Mouse (Mus musculus) forebrain, postnatal 0 days (tissue): Measurements from ENCODE around the gene Nipsnap1. TPM values are rescaled to one million over a fixed set of nuclear protein-coding genes. Genes with fewer than 3 reads are reported as not detected.
A peak's percentile ranks its signal among the peaks of the same experiment; 100 is the strongest.

ENCODE experiments used
- ATAC-seq: fragments of 200-750 bp; cut with Nextera tagmentation; 2 replicates; pipeline ENCODE4 v1.8.0; 2017; ENCODE audit warnings: mild to moderate bottlenecking, moderate library complexity
- DNase-seq: peaks from one replicate; pipeline ENCODE4 v3.0.0-alpha.2; 2015
- H3K27ac ChIP-seq: fragments of 300-500 bp; sonication (generic); 2 replicates; pipeline ENCODE4 v1.5.1; 2014; ENCODE audit warnings: low read depth, mild to moderate bottlenecking, antibody characterized with exemption, low read length, moderate library complexity, mixed read lengths
- H3K27me3 ChIP-seq: fragments of 300-500 bp; sonication (generic); 2 replicates; pipeline ENCODE4 v1.6.1; 2014; ENCODE audit warnings: mild to moderate bottlenecking, low read length, mixed read lengths; ENCODE audit not compliant: insufficient read depth
- H3K36me3 ChIP-seq: fragments of 300-500 bp; sonication (generic); 2 replicates; pipeline ENCODE4 v1.6.1; 2014; ENCODE audit warnings: mild to moderate bottlenecking, moderate library complexity; ENCODE audit not compliant: insufficient read depth
- H3K4me1 ChIP-seq: fragments of 300-500 bp; sonication (generic); 2 replicates; pipeline ENCODE4 v1.6.1; 2014; ENCODE audit warnings: antibody characterized with exemption; ENCODE audit not compliant: insufficient read depth
- H3K4me2 ChIP-seq: fragments of 300-500 bp; sonication (generic); 2 replicates; pipeline ENCODE4 v1.6.1; 2014; ENCODE audit warnings: low read depth, mild to moderate bottlenecking, moderate library complexity
- H3K4me3 ChIP-seq: fragments of 300-500 bp; sonication (generic); 2 replicates; pipeline ENCODE4 v1.5.1; 2014; ENCODE audit warnings: low read depth, low read length, mixed read lengths
- H3K9ac ChIP-seq: fragments of 300-500 bp; sonication (generic); 2 replicates; pipeline ENCODE4 v1.6.1; 2014; ENCODE audit warnings: mild to moderate bottlenecking
- H3K9me3 ChIP-seq: fragments of 300-500 bp; sonication (generic); 2 replicates; pipeline ENCODE4 v1.6.1; 2016; ENCODE audit warnings: low read length
- CTCF ChIP-seq: sonication (generic); IDR thresholded peaks from 2 replicates; pipeline ENCODE4 v1.5.1; 2016; ENCODE audit warnings: antibody characterized with exemption, control low read depth, low read depth
- WGBS: fragments of 180-500 bp; shearing (Covaris S2); extraction: QIAGEN DNeasy Blood & Tissue Kit; methylation state at CpG from one replicate; pipeline ENCODE4 v1.1.7; 2014; 5-methylcytosine and 5-hydroxymethylcytosine counted together
- polyA plus RNA-seq: library from polyadenylated mRNA; unstranded; fragments of >200 nt; fragmentation: Nextera tagmentation; extraction: Ambion mirVana; gene quantifications from 2 replicates; pipeline ENCODE4 v1.2.1, GENCODE M21; 2015
- total RNA-seq: library from RNA; depleted of rRNA; stranded (reverse); fragments of >200 nt; gene quantifications from 2 replicates; pipeline ENCODE4 v1.2.3, GENCODE M21; 2014; rRNA removed

Nipsnap1 gene
- total RNA-seq (125 and 146 TPM in 2 replicates), polyA plus RNA-seq (116 and 128 TPM in 2 replicates)

- WGBS = under 1% methylated on average over 30 of the region's 30 CpGs
- Histone ChIP-seq H3K36me3 (no peaks in the 10 kb centered on the region), H3K27ac (peak within 1 kb of the TSS; percentile 72), H3K9me3 (no peaks in the 10 kb centered on the region), H3K4me1 (peaks cover 4% of the 10 kb centered on the region; the same call in 1 of the 2 replicates), H3K4me2 (peak within 1 kb of the TSS; percentile 71), H3K27me3 (no peaks in the 10 kb centered on the region), H3K4me3 (peak within 1 kb of the TSS; percentile 74), H3K9ac (peak within 1 kb of the TSS; percentile 76)
- ATAC-seq = peak; percentile 93
- peak; percentile 88 for DNase-seq
- no peak for TF ChIP-seq CTCF
These were observed at the start of gene Nipsnap1 for GRCm38 (mm10) chr11:4873755-4874475. Gene Nipsnap1 (plus strand): TSS chr11:4873951.

- Histone ChIP-seq H3K27me3 (no peaks in the 10 kb centered on the region), H3K27ac (no peak overlapping the region), H3K4me3 (no peak overlapping the region), H3K9ac (no peak overlapping the region), H3K36me3 (no peaks in the 10 kb centered on the region), H3K4me1 (no peaks in the 10 kb centered on the region), H3K4me2 (no peak overlapping the region), H3K9me3 (no peaks in the 10 kb centered on the region)
- ATAC-seq (no peak), DNase-seq (no peak)
- 92% methylated on average over 3 of the region's 3 CpGs for WGBS
- no peak for TF ChIP-seq CTCF
These were observed 47.5 kb upstream of the Nipsnap1 start for GRCm38 (mm10) chr11:4826152-4826778.

GRCm38 (mm10) chr11:4827340-4827739 lies 46.4 kb upstream of the Nipsnap1 start:
- no peak overlapping the region for H3K4me3 ChIP-seq

GRCm38 (mm10) chr11:4827916-4828315 lies 45.8 kb upstream of the Nipsnap1 start:
- Histone ChIP-seq H3K36me3 (no peaks in the 10 kb centered on the region), H3K4me2 (no peak overlapping the region), H3K4me3 (no peak overlapping the region), H3K27me3 (no peaks in the 10 kb centered on the region), H3K4me1 (no peaks in the 10 kb centered on the region), H3K9ac (no peak overlapping the region), H3K27ac (no peak overlapping the region), H3K9me3 (no peaks in the 10 kb centered on the region)
- 81% methylated on average over 2 of the region's 2 CpGs for WGBS
- ATAC-seq (no peak), DNase-seq (no peak)
- TF ChIP-seq CTCF = no peak

More at GRCm38 (mm10) chr11:4827340-4827739, 46.4 kb upstream of the Nipsnap1 start:
- no peak for DNase-seq
- no peak for TF ChIP-seq CTCF
- Histone ChIP-seq H3K4me2 (no peak overlapping the region), H3K4me1 (no peaks in the 10 kb centered on the region), H3K27me3 (no peaks in the 10 kb centered on the region), H3K9me3 (no peaks in the 10 kb centered on the region), H3K27ac (no peak overlapping the region), H3K9ac (no peak overlapping the region), H3K36me3 (no peaks in the 10 kb centered on the region)
- no peak for ATAC-seq

- no peak for TF ChIP-seq CTCF
- Histone ChIP-seq H3K4me3 (no peak overlapping the region), H3K36me3 (no peaks in the 10 kb centered on the region), H3K9me3 (no peaks in the 10 kb centered on the region), H3K9ac (no peak overlapping the region), H3K27ac (no peak overlapping the region), H3K4me1 (no peaks in the 10 kb centered on the region), H3K27me3 (no peaks in the 10 kb centered on the region), H3K4me2 (no peak overlapping the region)
- DNase-seq (no peak), ATAC-seq (no peak)
These were observed 42.7 kb upstream of the Nipsnap1 start for GRCm38 (mm10) chr11:4831066-4831465.

GRCm38 (mm10) chr11:4833295-4833939 lies 40.3 kb upstream of the Nipsnap1 start:
- H3K27me3 ChIP-seq = no peaks in the 10 kb centered on the region
- H3K4me1 ChIP-seq = no peaks in the 10 kb centered on the region
- DNase-seq (no peak), ATAC-seq (no peak)
- no peak overlapping the region for H3K27ac ChIP-seq
- no peak overlapping the region for H3K4me3 ChIP-seq
- WGBS = 75% methylated on average over 3 of the region's 3 CpGs
- no peak overlapping the region for H3K9ac ChIP-seq
- no peaks in the 10 kb centered on the region for H3K36me3 ChIP-seq
- H3K9me3 ChIP-seq = no peaks in the 10 kb centered on the region
- no peak for TF ChIP-seq CTCF
- H3K4me2 ChIP-seq = no peak overlapping the region

- ATAC-seq = no peak
- Histone ChIP-seq H3K27me3 (no peaks in the 10 kb centered on the region), H3K4me3 (no peak overlapping the region), H3K4me1 (no peaks in the 10 kb centered on the region), H3K27ac (no peak overlapping the region), H3K9me3 (no peaks in the 10 kb centered on the region), H3K9ac (no peak overlapping the region), H3K36me3 (no peaks in the 10 kb centered on the region), H3K4me2 (no peak overlapping the region)
- DNase-seq = no peak
- TF ChIP-seq CTCF = no peak
- 83% methylated on average over 6 of the region's 6 CpGs for WGBS
These were observed 38.3 kb upstream of the Nipsnap1 start for GRCm38 (mm10) chr11:4835436-4835835.
